Mouse (Mus musculus) heart, adult 2 months (tissue): ENCODE measurements around the gene Gm21981. TPM values are rescaled to one million over a fixed set of nuclear protein-coding genes. Genes with fewer than 3 reads are reported as not detected.

Experiments used
- DNase-seq, 2 experiments: peaks; one replicate each; pipeline ENCODE4 v3.0.0; 2021
- H3K27ac ChIP-seq: fragments of 200-600 bp; 2 replicates; pipeline ENCODE4 v1.8.1; 2022
- H3K27me3 ChIP-seq: fragments of 200-500 bp; 2 replicates; pipeline ENCODE4 v1.6.1; 2012; ENCODE audit warnings: mild to moderate bottlenecking, low read length, inconsistent platforms, mixed read lengths; ENCODE audit not compliant: control insufficient read depth, insufficient read depth
- H3K36me3 ChIP-seq: fragments of 200-500 bp; 2 replicates; pipeline ENCODE4 v1.6.1; 2012; ENCODE audit warnings: low read length, inconsistent platforms; ENCODE audit not compliant: control insufficient read depth, insufficient read depth
- H3K4me1 ChIP-seq: fragments of 200-500 bp; 2 replicates; pipeline ENCODE4 v1.6.1; 2011; ENCODE audit warnings: low read length; ENCODE audit not compliant: control insufficient read depth, insufficient read depth
- H3K4me3 ChIP-seq: fragments of 200-600 bp; 2 replicates; pipeline ENCODE4 v1.8.1; 2022
- H3K79me2 ChIP-seq: fragments of 200-500 bp; replicated peaks from 2 replicates; pipeline ENCODE4 v1.6.1; 2012; ENCODE audit warnings: mild to moderate bottlenecking, inconsistent platforms, low read length, moderate library complexity, mixed read lengths; ENCODE audit not compliant: control insufficient read depth, insufficient read depth
- H3K9ac ChIP-seq: fragments of 200-500 bp; 2 replicates; pipeline ENCODE4 v1.6.1; 2012; ENCODE audit warnings: low read depth, mild to moderate bottlenecking, control low read depth, inconsistent platforms, low read length, mixed read lengths
- CTCF ChIP-seq: fragments of 200-600 bp; IDR thresholded peaks from 2 replicates; pipeline ENCODE4 v1.8.1; 2022; ENCODE audit warnings: antibody characterized with exemption, mild to moderate bottlenecking, moderate library complexity
- EP300 ChIP-seq: fragments of 200-500 bp; IDR thresholded peaks from 2 replicates; pipeline ENCODE4 v1.6.1; 2011; ENCODE audit warnings: low read depth, low read length, control low read depth; ENCODE audit not compliant: insufficient read depth
- POLR2A ChIP-seq: fragments of 200-500 bp; IDR thresholded peaks from 2 replicates; pipeline ENCODE4 v1.6.1; 2011; ENCODE audit warnings: mild to moderate bottlenecking, low read depth, low read length, control low read depth; ENCODE audit not compliant: insufficient read depth
- WGBS: fragments of 180-500 bp; shearing (Covaris S2); methylation state at CpG from one replicate; pipeline ENCODE4 v1.1.7; 2018; 5-methylcytosine and 5-hydroxymethylcytosine counted together
- intact Hi-C: fragments of 180-260 bp; cut with DNase I; formaldehyde crosslinking; loops from one replicate; pipeline ENCODE4 v1.15.1; 2025
- polyA plus RNA-seq: library from polyadenylated mRNA; depleted of rRNA; stranded (reverse); fragments of >200 nt; gene quantifications from 2 replicates; pipeline ENCODE4 v1.2.3, GENCODE M21; 2012
- total RNA-seq, 2 experiments: library from RNA; stranded (reverse); gene quantifications; 2 replicates each; pipeline ENCODE4 v1.2.3; 2021

Gene Gm21981
- total and polyA plus RNA-seq, 3 experiments = 0.78 to 1.2 (median 0.89) TPM

- 11% methylated on average over 4 of the region's 4 CpGs for WGBS
- TF ChIP-seq CTCF (no peak), POLR2A (no peak), EP300 (no peak)
- H3K36me3 ChIP-seq = no peaks in the 10 kb centered on the region
- no peaks in the 10 kb centered on the region for H3K79me2 ChIP-seq
- H3K4me3 ChIP-seq = no peak overlapping the region
- H3K9ac ChIP-seq = no peak overlapping the region
- no peak for DNase-seq
- no peaks in the 10 kb centered on the region for H3K27me3 ChIP-seq
- no peak overlapping the region for H3K27ac ChIP-seq
- intact Hi-C loops = no loop called here
- H3K4me1 ChIP-seq = no peaks in the 10 kb centered on the region
Measured at GRCm38 (mm10) chr17:47721183-47721582, 26.9 kb upstream of the Gm21981 start.

- TF ChIP-seq EP300 = no peak
- no peak for TF ChIP-seq CTCF
- TF ChIP-seq POLR2A = no peak
- intact Hi-C loops = no loop called here
Measured at GRCm38 (mm10) chr17:47715037-47715436, 20.8 kb upstream of the Gm21981 start.

GRCm38 (mm10) chr17:47712889-47713571 lies 18.8 kb upstream of the Gm21981 start:
- WGBS = 62% methylated on average over 9 of the region's 22 CpGs
- H3K4me3 ChIP-seq = no peak overlapping the region
- no peak for DNase-seq
- no peak overlapping the region for H3K27ac ChIP-seq
- H3K9ac ChIP-seq = no peak overlapping the region
- H3K27me3 ChIP-seq = no peaks in the 10 kb centered on the region
- intact Hi-C loops = no loop called here
- H3K4me1 ChIP-seq = no peaks in the 10 kb centered on the region
- no peak for TF ChIP-seq POLR2A
- TF ChIP-seq CTCF = no peak
- TF ChIP-seq EP300 = no peak
- H3K36me3 ChIP-seq = no peaks in the 10 kb centered on the region
- H3K79me2 ChIP-seq = no peaks in the 10 kb centered on the region

More at GRCm38 (mm10) chr17:47715037-47715436, 20.8 kb upstream of the Gm21981 start:
- Histone ChIP-seq H3K36me3 (no peaks in the 10 kb centered on the region), H3K9ac (no peak overlapping the region), H3K4me1 (no peaks in the 10 kb centered on the region), H3K27ac (no peak overlapping the region), H3K27me3 (no peaks in the 10 kb centered on the region), H3K79me2 (no peaks in the 10 kb centered on the region), H3K4me3 (no peak overlapping the region)
- 47% methylated on average over 3 of the region's 3 CpGs for WGBS
- no peak for DNase-seq

- TF ChIP-seq CTCF = no peak
- no peak for TF ChIP-seq POLR2A
- no peak for TF ChIP-seq EP300
- intact Hi-C loops = no loop called here
Measured at GRCm38 (mm10) chr17:47711883-47712282, 17.6 kb upstream of the Gm21981 start.

GRCm38 (mm10) chr17:47710036-47710435 lies 15.8 kb upstream of the Gm21981 start:
- H3K4me1 ChIP-seq = no peaks in the 10 kb centered on the region
- intact Hi-C loops = no loop called here

More at GRCm38 (mm10) chr17:47711883-47712282, 17.6 kb upstream of the Gm21981 start:
- H3K4me3 ChIP-seq = no peak overlapping the region
- no peaks in the 10 kb centered on the region for H3K27me3 ChIP-seq
- no peak overlapping the region for H3K9ac ChIP-seq
- no peaks in the 10 kb centered on the region for H3K36me3 ChIP-seq
- no peak overlapping the region for H3K27ac ChIP-seq
- no peaks in the 10 kb centered on the region for H3K79me2 ChIP-seq
- no peak for DNase-seq
- no peaks in the 10 kb centered on the region for H3K4me1 ChIP-seq
- WGBS = 30% methylated on average over 6 of the region's 6 CpGs

GRCm38 (mm10) chr17:47708972-47709371 lies 14.7 kb upstream of the Gm21981 start:
- intact Hi-C loops = no loop called here
- no peak overlapping the region for H3K9ac ChIP-seq
- no peaks in the 10 kb centered on the region for H3K27me3 ChIP-seq
- no peaks in the 10 kb centered on the region for H3K36me3 ChIP-seq
- no peak for DNase-seq
- 51% methylated on average over 4 of the region's 4 CpGs for WGBS
- H3K4me3 ChIP-seq = no peak overlapping the region
- TF ChIP-seq POLR2A = no peak
- TF ChIP-seq EP300 = no peak
- no peak for TF ChIP-seq CTCF
- no peaks in the 10 kb centered on the region for H3K79me2 ChIP-seq
- H3K4me1 ChIP-seq = no peaks in the 10 kb centered on the region
- no peak overlapping the region for H3K27ac ChIP-seq

More at GRCm38 (mm10) chr17:47710036-47710435, 15.8 kb upstream of the Gm21981 start:
- no peaks in the 10 kb centered on the region for H3K36me3 ChIP-seq
- TF ChIP-seq EP300 (no peak), POLR2A (no peak), CTCF (no peak)
- WGBS = 74% methylated on average over 3 of the region's 3 CpGs
- no peak for DNase-seq
- H3K27ac ChIP-seq = no peak overlapping the region
- H3K4me3 ChIP-seq = no peak overlapping the region
- H3K27me3 ChIP-seq = no peaks in the 10 kb centered on the region
- no peaks in the 10 kb centered on the region for H3K79me2 ChIP-seq
- no peak overlapping the region for H3K9ac ChIP-seq
